Mouse (Mus musculus) spleen, adult 2 months (tissue): ENCODE measurements at regions not wholly inside any gene's neighbourhood (a gene's known extent, or its start where the extent isn't known, plus 50 kb on each side); places are given as distances from the start of the nearest gene placed in this dataset.

ENCODE experiments used
- DNase-seq, 2 experiments: peaks; one replicate each; pipeline versions ENCODE4 v3.0.0 to v3.0.0-alpha.2; 2012 to 2021; ENCODE audit warnings: low spot score in 2 of 2, low read depth in 1 of 2
- H3K27ac ChIP-seq: fragments of 200-500 bp; 2 replicates; pipeline ENCODE4 v1.5.1; 2012; ENCODE audit warnings: low read length, inconsistent platforms; ENCODE audit not compliant: insufficient read depth
- H3K27me3 ChIP-seq: fragments of 200-500 bp; 2 replicates; pipeline ENCODE4 v1.6.1; 2012; ENCODE audit warnings: mild to moderate bottlenecking, moderate library complexity, low read length, inconsistent platforms; ENCODE audit not compliant: control insufficient read depth, insufficient read depth
- H3K36me3 ChIP-seq: fragments of 200-500 bp; 2 replicates; pipeline ENCODE4 v1.6.1; 2012; ENCODE audit warnings: mild to moderate bottlenecking, low read length, inconsistent platforms; ENCODE audit not compliant: control insufficient read depth, insufficient read depth
- H3K4me1 ChIP-seq: fragments of 200-500 bp; 2 replicates; pipeline ENCODE4 v1.6.1; 2011; ENCODE audit warnings: inconsistent platforms; ENCODE audit not compliant: control insufficient read depth, insufficient read depth, insufficient read length
- H3K4me3 ChIP-seq: fragments of 200-500 bp; 2 replicates; pipeline ENCODE4 v1.5.1; 2011; ENCODE audit warnings: mild to moderate bottlenecking, inconsistent platforms; ENCODE audit not compliant: insufficient read depth, insufficient read length; ENCODE audit errors: extremely low read depth
- CTCF ChIP-seq: fragments of 200-500 bp; IDR thresholded peaks from 2 replicates; pipeline ENCODE4 v1.5.1; 2011; ENCODE audit warnings: mild to moderate bottlenecking, inconsistent platforms; ENCODE audit not compliant: insufficient read depth, insufficient read length, insufficient replicate concordance; ENCODE audit errors: extremely low read depth
- POLR2A ChIP-seq: fragments of 200-500 bp; IDR thresholded peaks from 2 replicates; pipeline ENCODE4 v1.6.1; 2011; ENCODE audit warnings: low read depth, low read length, inconsistent platforms
- WGBS: fragments of 180-500 bp; shearing (Covaris S2); methylation state at CpG from one replicate; pipeline ENCODE4 v1.1.7; 2018; 5-methylcytosine and 5-hydroxymethylcytosine counted together

GRCm38 (mm10) chr13:6736984-6737566 is 88.5 kb upstream of the Pfkp start:
- DNase-seq, result no peak
- no peaks in the 10 kb centered on the region for H3K4me1 ChIP-seq
- WGBS, result 62% methylated on average over 6 of the region's 6 CpGs
- no peaks in the 10 kb centered on the region for H3K36me3 ChIP-seq
- no peak for TF ChIP-seq POLR2A
- no peak for TF ChIP-seq CTCF
- no peak overlapping the region for H3K27ac ChIP-seq
- no peaks in the 10 kb centered on the region for H3K27me3 ChIP-seq
- no peak overlapping the region for H3K4me3 ChIP-seq
